Mouse (Mus musculus) adipocyte (in vitro differentiated cells): ENCODE data around the gene Pde4d.
A peak's percentile ranks its signal among the peaks of the same experiment; 100 is the strongest.

ENCODE experiments used
- DNase-seq: peaks from one replicate; pipeline ENCODE4 v3.0.0-alpha.2; 2016; ENCODE audit warnings: low spot score

Gene Pde4d

GRCm38 (mm10) chr13:108490872-108491271, 41.1 kb downstream of the Pde4d start:
- no peak for DNase-seq

GRCm38 (mm10) chr13:108492886-108493285, 43.1 kb downstream of the Pde4d start:
- DNase-seq: no peak

GRCm38 (mm10) chr13:108494365-108494764, 44.6 kb downstream of the Pde4d start:
- no peak for DNase-seq

GRCm38 (mm10) chr13:108497768-108498167, 48.0 kb downstream of the Pde4d start:
- DNase-seq: no peak

- no peak for DNase-seq
Measured at GRCm38 (mm10) chr13:108498247-108498743, 48.5 kb downstream of the Pde4d start.

- no peak for DNase-seq
Measured at GRCm38 (mm10) chr13:108498773-108499313, 49.1 kb downstream of the Pde4d start.

- DNase-seq: no peak
Measured at GRCm38 (mm10) chr13:108501386-108501785, 51.6 kb downstream of the Pde4d start.

GRCm38 (mm10) chr13:108524548-108524947, 74.8 kb downstream of the Pde4d start:
- DNase-seq: no peak

GRCm38 (mm10) chr13:108524969-108525368, 75.2 kb downstream of the Pde4d start:
- DNase-seq: no peak

- DNase-seq: no peak
Measured at GRCm38 (mm10) chr13:108526258-108527007, 76.7 kb downstream of the Pde4d start.

GRCm38 (mm10) chr13:108527090-108527770, 77.5 kb downstream of the Pde4d start:
- DNase-seq: no peak

- DNase-seq: no peak
Measured at GRCm38 (mm10) chr13:108528343-108528742, 78.6 kb downstream of the Pde4d start.

- DNase-seq: no peak
Measured at GRCm38 (mm10) chr13:108532875-108533274, 83.1 kb downstream of the Pde4d start.

GRCm38 (mm10) chr13:108536436-108536835, 86.7 kb downstream of the Pde4d start:
- no peak for DNase-seq

GRCm38 (mm10) chr13:108536951-108537350, 87.2 kb downstream of the Pde4d start:
- no peak for DNase-seq

GRCm38 (mm10) chr13:108538760-108539369, 89.1 kb downstream of the Pde4d start:
- peak; percentile 18 for DNase-seq

GRCm38 (mm10) chr13:108541488-108541887, 91.7 kb downstream of the Pde4d start:
- no peak for DNase-seq

- DNase-seq: peak; percentile 63
Measured at GRCm38 (mm10) chr13:108542342-108542761, 92.6 kb downstream of the Pde4d start.

GRCm38 (mm10) chr13:108552288-108552687, 102.5 kb downstream of the Pde4d start:
- DNase-seq: no peak

GRCm38 (mm10) chr13:108552995-108553394, 103.2 kb downstream of the Pde4d start:
- no peak for DNase-seq

GRCm38 (mm10) chr13:108554901-108555300, 105.2 kb downstream of the Pde4d start:
- no peak for DNase-seq

- DNase-seq: no peak
Measured at GRCm38 (mm10) chr13:108596938-108597337, 147.2 kb downstream of the Pde4d start.

GRCm38 (mm10) chr13:108598673-108599072, 148.9 kb downstream of the Pde4d start:
- no peak for DNase-seq
